Mouse (Mus musculus) liver, embryonic 11.5 days (tissue): ENCODE results near the gene Fam227b. TPM values are rescaled to one million over a fixed set of nuclear protein-coding genes. Genes with fewer than 3 reads are reported as not detected.

Experiments
- ATAC-seq: fragments of 200-750 bp; cut with Nextera tagmentation; replicated peaks from 2 replicates; pipeline ENCODE4 v1.8.0; 2017; ENCODE audit warnings: moderate number of reproducible peaks, mild to moderate bottlenecking, moderate TSS enrichment, moderate library complexity; ENCODE audit not compliant: low FRiP score
- DNase-seq: peaks from one replicate; pipeline ENCODE4 v3.0.0-alpha.2; 2017; ENCODE audit warnings: low spot score
- H3K27ac ChIP-seq: fragments of 300-500 bp; sonication (generic); 2 replicates; pipeline ENCODE4 v1.5.1; 2014; ENCODE audit warnings: mild to moderate bottlenecking, low read depth, low read length, control low read depth
- H3K27me3 ChIP-seq: fragments of 300-500 bp; sonication (generic); replicated peaks from 2 replicates; pipeline ENCODE4 v1.6.1; 2014; ENCODE audit warnings: low read length, mixed read lengths; ENCODE audit not compliant: control insufficient read depth, insufficient read depth
- H3K36me3 ChIP-seq: fragments of 300-500 bp; sonication (generic); 2 replicates; pipeline ENCODE4 v1.6.1; 2014; ENCODE audit warnings: mild to moderate bottlenecking, low read length, moderate library complexity, mixed read lengths; ENCODE audit not compliant: control insufficient read depth, insufficient read depth
- H3K4me1 ChIP-seq: fragments of 300-500 bp; sonication (generic); replicated peaks from 2 replicates; pipeline ENCODE4 v1.6.1; 2014; ENCODE audit warnings: low read length, mixed read lengths; ENCODE audit not compliant: control insufficient read depth, insufficient read depth
- H3K4me2 ChIP-seq: fragments of 300-500 bp; sonication (generic); 2 replicates; pipeline ENCODE4 v1.6.1; 2014; ENCODE audit warnings: mild to moderate bottlenecking, control low read depth, moderate library complexity
- H3K4me3 ChIP-seq: fragments of 300-500 bp; sonication (generic); 2 replicates; pipeline ENCODE4 v1.5.1; 2014; ENCODE audit warnings: low read depth, low read length, control low read depth
- H3K9ac ChIP-seq: fragments of 300-500 bp; sonication (generic); 2 replicates; pipeline ENCODE4 v1.6.1; 2014; ENCODE audit warnings: low read depth, low read length, control low read depth
- H3K9me3 ChIP-seq: fragments of 300-500 bp; sonication (generic); 2 replicates; pipeline ENCODE4 v1.6.1; 2016; ENCODE audit warnings: low read length, inconsistent platforms, mixed read lengths; ENCODE audit not compliant: control insufficient read depth
- WGBS: fragments of 180-500 bp; shearing (Covaris S2); extraction: QIAGEN DNeasy Blood & Tissue Kit; methylation state at CpG from one replicate; pipeline ENCODE4 v1.1.7; 2014; 5-methylcytosine and 5-hydroxymethylcytosine counted together
- polyA plus RNA-seq: library from polyadenylated mRNA; unstranded; fragments of >200 nt; fragmentation: Nextera tagmentation; extraction: Ambion mirVana; gene quantifications from 2 replicates; pipeline ENCODE4 v1.2.1, GENCODE M21; 2014

The Fam227b gene
- polyA plus RNA-seq, 1 experiment from 2014 or later, result not detected

DNA sequence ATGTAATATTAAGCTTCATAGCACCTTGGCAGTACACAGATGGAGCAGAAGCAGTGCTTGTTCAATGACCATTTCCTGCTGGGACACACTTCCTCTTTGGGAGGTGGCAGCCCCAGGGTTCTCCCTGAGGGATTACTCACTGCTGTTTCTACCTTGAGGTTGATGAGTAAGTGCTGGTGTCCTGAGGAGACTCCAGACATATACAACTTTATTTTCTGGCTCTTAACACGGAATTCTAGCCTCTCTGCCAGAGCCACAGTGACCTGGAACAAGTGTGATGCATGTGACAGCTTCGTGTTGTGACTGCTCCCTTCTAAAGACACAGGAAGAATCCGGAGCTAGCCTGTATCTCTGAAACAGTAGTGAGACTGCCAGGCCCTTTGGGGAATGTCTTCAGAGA, 217.8 kb downstream of the Fam227b start:
- DNase-seq (no peak), ATAC-seq (no peak)
- Histone ChIP-seq H3K9ac (no peak overlapping the region), H3K4me1 (no peaks in the 10 kb centered on the region), H3K4me2 (no peak overlapping the region), H3K4me3 (no peak overlapping the region), H3K36me3 (no peaks in the 10 kb centered on the region; the same call in 1 of the 2 replicates), H3K9me3 (no peaks in the 10 kb centered on the region), H3K27ac (no peak overlapping the region), H3K27me3 (no peaks in the 10 kb centered on the region)
- WGBS, result 67% methylated on average over 3 of the region's 3 CpGs

Other genes with a start within 250 kb of the Fam227b start
- 0.14 and 0.21 TPM in 2 replicates for gene Fgf7, start 117.3 kb downstream of the Fam227b start, polyA plus RNA-seq
- gene Dtwd1, start 137 bp upstream of the Fam227b start, polyA plus RNA-seq, result 42.6 and 43.9 TPM in 2 replicates
- not detected in 2 replicates for gene Gm17555, start 63.1 kb upstream of the Fam227b start, polyA plus RNA-seq